Mouse (Mus musculus): ENCODE results near the gene Tpst1. TPM values are rescaled to one million over a fixed set of nuclear protein-coding genes. Genes with fewer than 3 reads are reported as not detected.

Tpst1 gene
- total and polyA plus RNA-seq, 3 experiments: 31.7 to 32.3 TPM; not detected in 1

- no peak for TF ChIP-seq UBTF (IDR thresholded peaks at IDR 0.05; ENCODE audit: borderline replicate concordance, insufficient read depth, low read depth, low read length)
- TF ChIP-seq POLR2A (IDR thresholded peaks at IDR 0.05; ENCODE audit: control insufficient read depth in 1 of 2, insufficient read depth in 1 of 2, low read depth in 1 of 2, low read length in 2 of 2, poor library complexity in 1 of 2): peak; percentile 47 to 72
- TF ChIP-seq HCFC1 (IDR thresholded peaks at IDR 0.05; ENCODE audit: low read depth, low read length): peak; percentile 52
- peak; percentile 23; the same call in 1 of the 2 replicates for TF ChIP-seq TAL1 (IDR thresholded peaks at IDR 0.05; ENCODE audit: low read length)
- no peak; the same call in 1 of the 2 replicates for TF ChIP-seq MAZ (IDR thresholded peaks at IDR 0.05; ENCODE audit: low read depth, low read length)
- no peak for TF ChIP-seq GABPA (IDR thresholded peaks at IDR 0.05; ENCODE audit: low read depth, low read length)
- peak; percentile 37 for TF ChIP-seq ZMIZ1 (IDR thresholded peaks at IDR 0.05; ENCODE audit: low read depth, low read length)
- TF ChIP-seq NELFE (IDR thresholded peaks at IDR 0.05; ENCODE audit: low read depth, low read length): peak; percentile 74
- TF ChIP-seq CHD2 (IDR thresholded peaks at IDR 0.05; ENCODE audit: low read length): peak; percentile 48
- peak in 1 of 2 experiments; percentile 36; a peak in 2 of 4 replicates for TF ChIP-seq EP300 (IDR thresholded peaks at IDR 0.05; ENCODE audit: low read depth in 1 of 2, low read length in 2 of 2)
- peak; percentile 40; the same call in 1 of the 2 replicates for TF ChIP-seq USF1 (IDR thresholded peaks at IDR 0.05; ENCODE audit: low read depth, low read length)
- TF ChIP-seq RAD21 (IDR thresholded peaks at IDR 0.05; ENCODE audit: low read depth, low read length): peak; percentile 38
- TF ChIP-seq ELF1 (IDR thresholded peaks at IDR 0.05; ENCODE audit: low read depth, low read length): 0 out of 2 replicates have a peak, but pooled peaks have one; percentile 8
- TF ChIP-seq CTCF (IDR thresholded peaks at IDR 0.05 in 2 of 3, conservative IDR thresholded peaks at IDR 0.05 in 1 of 3; ENCODE audit: control insufficient read depth in 1 of 3, insufficient read depth in 1 of 3, low read depth in 2 of 3, low read length in 3 of 3, poor library complexity in 1 of 3, severe bottlenecking in 1 of 3): peak in 2 of 3 experiments; percentile 56 to 59; a peak in 4 of 6 replicates
- TF ChIP-seq TBP (IDR thresholded peaks at IDR 0.05; ENCODE audit: low read depth, low read length): 0 out of 2 replicates have a peak, but pooled peaks have one; percentile 25
- peak; percentile 61 for TF ChIP-seq GATA1 (IDR thresholded peaks at IDR 0.05; ENCODE audit: low read depth, low read length)
- TF ChIP-seq ZKSCAN1 (IDR thresholded peaks at IDR 0.05; ENCODE audit: low read depth, low read length): no peak
- TF ChIP-seq MYC (IDR thresholded peaks at IDR 0.05; ENCODE audit: low read depth, low read length): no peak
Observed at GRCm38 (mm10) chr5:130144334-130145312, 71.5 kb downstream of the Tpst1 start, which contains the start of gene Kctd7 (continued).

DNA sequence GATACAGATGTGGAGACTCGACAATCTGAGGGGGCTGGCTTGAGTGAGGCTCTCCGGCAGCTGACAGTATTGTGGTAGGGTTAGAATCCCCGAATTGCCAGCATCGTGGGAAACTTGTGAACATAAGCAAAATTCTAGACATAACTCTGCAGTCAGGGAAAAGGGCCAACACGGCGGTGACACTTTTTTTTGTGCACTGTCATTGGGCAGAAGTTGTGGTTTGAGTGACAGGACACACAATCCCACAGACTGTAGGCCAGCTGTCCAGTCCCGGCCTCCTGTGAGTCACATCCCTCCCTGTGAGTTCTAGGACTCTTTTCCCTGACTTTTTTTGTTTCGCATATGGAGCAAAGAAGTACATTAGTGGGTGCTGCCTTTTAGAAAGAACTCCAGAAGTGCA, 72.8 kb downstream of the Tpst1 start:
- Histone ChIP-seq H3K9ac (ENCODE audit: control insufficient read depth, low read depth, low read length, poor library complexity, severe bottlenecking) (no peak overlapping the region), H3K4me3 (ENCODE audit: control insufficient read depth in 1 of 2, insufficient read depth in 1 of 2, low read depth in 2 of 2, low read length in 2 of 2) (peak overlapping the region in 1 of 2 experiments; percentile 82; a peak in 1 of 4 replicates), H3K27ac (ENCODE audit: control insufficient read depth, low read depth, low read length) (no peak overlapping the region)

More for the DNA sequence above, 72.8 kb downstream of the Tpst1 start:
- Histone ChIP-seq H3K4me1 (ENCODE audit: control insufficient read depth in 1 of 2, insufficient read depth in 2 of 2, low read length in 2 of 2) (peaks cover 0 to 13% of the 10 kb centered on the region in 2 experiments), H3K9me3 (replicated peaks; ENCODE audit: insufficient read depth, low read length) (no peaks in the 10 kb centered on the region), H3K27me3 (ENCODE audit: control insufficient read depth in 1 of 2, insufficient read depth in 2 of 2, low read length in 2 of 2) (no peaks in the 10 kb centered on the region), H3K36me3 (ENCODE audit: control insufficient read depth in 1 of 2, insufficient read depth in 2 of 2, low read length in 2 of 2) (peaks cover 0 to 11% of the 10 kb centered on the region in 2 experiments; a peak in 2 of 4 replicates), H3K79me2 (ENCODE audit: control insufficient read depth, insufficient read depth, low read length, poor library complexity) (peaks cover 1% of the 10 kb centered on the region; the same call in 1 of the 2 replicates)
- no peak for DNase-seq (ENCODE audit: low read depth, low spot score)
- no peak for TF ChIP-seq NELFE (IDR thresholded peaks at IDR 0.05; ENCODE audit: low read depth, low read length)
- no peak for TF ChIP-seq TAL1 (IDR thresholded peaks at IDR 0.05; ENCODE audit: low read length)
- TF ChIP-seq SMC3 (IDR thresholded peaks at IDR 0.05; ENCODE audit: low read depth, low read length): no peak
- no peak for TF ChIP-seq CHD1 (IDR thresholded peaks at IDR 0.05; ENCODE audit: low read depth, low read length)
- no peak for TF ChIP-seq NRF1 (IDR thresholded peaks at IDR 0.05; ENCODE audit: insufficient read depth, low read depth, low read length, poor library complexity, severe bottlenecking)

Data from MEL (cell line).